Mouse (Mus musculus) liver, embryonic 12.5 days (tissue): ENCODE data around the gene Rab5c. TPM values are rescaled to one million over a fixed set of nuclear protein-coding genes. Genes with fewer than 3 reads are reported as not detected.
A peak's percentile ranks its signal among the peaks of the same experiment; 100 is the strongest.

Source experiments
- ATAC-seq: fragments of 200-750 bp; cut with Nextera tagmentation; 2 replicates; pipeline ENCODE4 v1.8.0; 2017; ENCODE audit warnings: moderate number of reproducible peaks, mild to moderate bottlenecking, moderate library complexity
- H3K27ac ChIP-seq: fragments of 300-500 bp; sonication (generic); 2 replicates; pipeline ENCODE4 v1.5.1; 2016; ENCODE audit warnings: mild to moderate bottlenecking
- H3K27me3 ChIP-seq: fragments of 300-500 bp; sonication (generic); replicated peaks from 2 replicates; pipeline ENCODE4 v1.6.1; 2016; ENCODE audit warnings: mild to moderate bottlenecking, moderate library complexity
- H3K36me3 ChIP-seq: fragments of 300-500 bp; sonication (generic); 2 replicates; pipeline ENCODE4 v1.6.1; 2016; ENCODE audit warnings: mild to moderate bottlenecking, moderate library complexity
- H3K4me1 ChIP-seq: fragments of 300-500 bp; sonication (generic); 2 replicates; pipeline ENCODE4 v1.6.1; 2016
- H3K4me2 ChIP-seq: fragments of 300-500 bp; sonication (generic); 2 replicates; pipeline ENCODE4 v1.6.1; 2016; ENCODE audit warnings: mild to moderate bottlenecking, moderate library complexity
- H3K4me3 ChIP-seq: fragments of 300-500 bp; sonication (generic); 2 replicates; pipeline ENCODE4 v1.5.1; 2016; ENCODE audit warnings: mild to moderate bottlenecking, moderate library complexity
- H3K9ac ChIP-seq: fragments of 300-500 bp; sonication (generic); 2 replicates; pipeline ENCODE4 v1.6.1; 2016; ENCODE audit warnings: mild to moderate bottlenecking, moderate library complexity
- H3K9me3 ChIP-seq: fragments of 300-500 bp; sonication (generic); replicated peaks from 2 replicates; pipeline ENCODE4 v1.6.1; 2016; ENCODE audit warnings: mild to moderate bottlenecking, moderate library complexity
- WGBS: fragments of 180-500 bp; shearing (Covaris S2); methylation state at CpG from one replicate; pipeline ENCODE4 v1.1.7; 2016; ENCODE audit not compliant: insufficient replicate concordance; 5-methylcytosine and 5-hydroxymethylcytosine counted together
- polyA plus RNA-seq: library from polyadenylated mRNA; unstranded; fragments of >200 nt; fragmentation: Nextera tagmentation; extraction: Ambion mirVana; gene quantifications from 2 replicates; pipeline ENCODE4 v1.2.1, GENCODE M21; 2016

The Rab5c gene
- polyA plus RNA-seq, 1 experiment from 2014 or later = 18.1 TPM

- Histone ChIP-seq H3K4me3 (no peak overlapping the region), H3K27ac (0 out of 2 replicates have a peak overlapping the region, but pooled peaks have one; percentile 8), H3K9me3 (no peaks in the 10 kb centered on the region), H3K27me3 (no peaks in the 10 kb centered on the region), H3K36me3 (peaks cover 63% of the 10 kb centered on the region), H3K9ac (no peak overlapping the region), H3K4me2 (no peak overlapping the region), H3K4me1 (peaks cover 84% of the 10 kb centered on the region)
- WGBS = 72% methylated on average over 6 of the region's 6 CpGs
- no peak for ATAC-seq
Observed at GRCm38 (mm10) chr11:100730477-100731205, 7.4 kb downstream of the Rab5c start.

- Histone ChIP-seq H3K36me3 (peaks cover 64% of the 10 kb centered on the region), H3K4me2 (no peak overlapping the region), H3K4me3 (no peak overlapping the region), H3K9me3 (no peaks in the 10 kb centered on the region), H3K27me3 (no peaks in the 10 kb centered on the region), H3K4me1 (peaks cover 84% of the 10 kb centered on the region), H3K9ac (no peak overlapping the region), H3K27ac (no peak overlapping the region)
- WGBS = 43% methylated on average over 4 of the region's 4 CpGs
- no peak for ATAC-seq
Observed at GRCm38 (mm10) chr11:100729976-100730375, 8.0 kb downstream of the Rab5c start.

- WGBS = 87% methylated on average over 6 of the region's 6 CpGs
- Histone ChIP-seq H3K27ac (no peak overlapping the region), H3K9ac (no peak overlapping the region), H3K9me3 (no peaks in the 10 kb centered on the region), H3K4me1 (peaks cover 83% of the 10 kb centered on the region), H3K27me3 (no peaks in the 10 kb centered on the region), H3K4me2 (no peak overlapping the region), H3K4me3 (no peak overlapping the region), H3K36me3 (peaks cover 66% of the 10 kb centered on the region)
- ATAC-seq = no peak
Observed at GRCm38 (mm10) chr11:100728601-100729000, 9.4 kb downstream of the Rab5c start.

GRCm38 (mm10) chr11:100727201-100727600, 10.8 kb downstream of the Rab5c start:
- H3K4me3 ChIP-seq = no peak overlapping the region
- no peak overlapping the region for H3K4me2 ChIP-seq
- no peaks in the 10 kb centered on the region for H3K9me3 ChIP-seq
- no peaks in the 10 kb centered on the region for H3K27me3 ChIP-seq
- no peak overlapping the region for H3K27ac ChIP-seq
- no peak overlapping the region for H3K9ac ChIP-seq
- WGBS = 95% methylated on average over 3 of the region's 3 CpGs
- ATAC-seq = no peak
- peaks cover 83% of the 10 kb centered on the region for H3K4me1 ChIP-seq
- H3K36me3 ChIP-seq = peaks cover 58% of the 10 kb centered on the region

- peaks cover 83% of the 10 kb centered on the region for H3K4me1 ChIP-seq
- peak; percentile 52; the same call in 1 of the 2 replicates for ATAC-seq
- H3K36me3 ChIP-seq = peaks cover 62% of the 10 kb centered on the region
- no peaks in the 10 kb centered on the region for H3K9me3 ChIP-seq
- H3K27ac ChIP-seq = peak overlapping the region; percentile 78
- no peak overlapping the region; the same call in 1 of the 2 replicates for H3K9ac ChIP-seq
- H3K4me2 ChIP-seq = peak overlapping the region; percentile 22; the same call in 1 of the 2 replicates
- no peak overlapping the region for H3K4me3 ChIP-seq
- H3K27me3 ChIP-seq = no peaks in the 10 kb centered on the region
- WGBS = 21% methylated on average over 5 of the region's 5 CpGs
Observed at GRCm38 (mm10) chr11:100724919-100725512, 13.0 kb downstream of the Rab5c start.

- peak overlapping the region; percentile 42 for H3K4me2 ChIP-seq
- peaks cover 63% of the 10 kb centered on the region for H3K36me3 ChIP-seq
- no peak overlapping the region for H3K4me3 ChIP-seq
- 33% methylated on average over 2 of the region's 2 CpGs for whole genome bisulfite sequencing
- H3K27ac ChIP-seq = peak overlapping the region; percentile 74
- ATAC-seq = peak; percentile 22; the same call in 1 of the 2 replicates
- H3K9ac ChIP-seq = peak overlapping the region; percentile 24; the same call in 1 of the 2 replicates
- no peaks in the 10 kb centered on the region for H3K27me3 ChIP-seq
- peaks cover 74% of the 10 kb centered on the region for H3K4me1 ChIP-seq
- H3K9me3 ChIP-seq = no peaks in the 10 kb centered on the region
Observed at GRCm38 (mm10) chr11:100722493-100723028, 15.5 kb downstream of the Rab5c start.

- H3K4me1 ChIP-seq = peaks cover 68% of the 10 kb centered on the region
- peak overlapping the region; percentile 25 for H3K9ac ChIP-seq
- peak; percentile 75 for ATAC-seq
- no peaks in the 10 kb centered on the region for H3K27me3 ChIP-seq
- peaks cover 65% of the 10 kb centered on the region for H3K36me3 ChIP-seq
- peak overlapping the region; percentile 74 for H3K27ac ChIP-seq
- no peaks in the 10 kb centered on the region for H3K9me3 ChIP-seq
- no peak overlapping the region for H3K4me3 ChIP-seq
- H3K4me2 ChIP-seq = peak overlapping the region; percentile 42
- 23% methylated on average over 8 of the region's 8 CpGs for WGBS
Observed at GRCm38 (mm10) chr11:100721776-100722492, 16.1 kb downstream of the Rab5c start.

- no peak for ATAC-seq
- H3K4me2 ChIP-seq = 0 out of 2 replicates have a peak overlapping the region, but pooled peaks have one; percentile 42
- no peaks in the 10 kb centered on the region for H3K9me3 ChIP-seq
- H3K27me3 ChIP-seq = no peaks in the 10 kb centered on the region
- peak overlapping the region; percentile 74 for H3K27ac ChIP-seq
- 29% methylated on average over 4 of the region's 4 CpGs for WGBS
- peak overlapping the region; percentile 30; the same call in 1 of the 2 replicates for H3K9ac ChIP-seq
- peaks cover 67% of the 10 kb centered on the region for H3K4me1 ChIP-seq
- H3K36me3 ChIP-seq = peaks cover 71% of the 10 kb centered on the region
- H3K4me3 ChIP-seq = no peak overlapping the region
Observed at GRCm38 (mm10) chr11:100721254-100721653, 16.8 kb downstream of the Rab5c start.

- Histone ChIP-seq H3K9me3 (no peaks in the 10 kb centered on the region), H3K4me2 (0 out of 2 replicates have a peak overlapping the region, but pooled peaks have one; percentile 42), H3K4me3 (no peak overlapping the region), H3K4me1 (peaks cover 58% of the 10 kb centered on the region), H3K36me3 (peaks cover 79% of the 10 kb centered on the region), H3K27ac (peak overlapping the region; percentile 74), H3K27me3 (no peaks in the 10 kb centered on the region), H3K9ac (no peak overlapping the region)
- no peak for ATAC-seq
- 37% methylated on average over 5 of the region's 5 CpGs for WGBS
Observed at GRCm38 (mm10) chr11:100720345-100720744, 17.7 kb downstream of the Rab5c start.

- peaks cover 79% of the 10 kb centered on the region for H3K36me3 ChIP-seq
- WGBS = 79% methylated on average over 11 of the region's 11 CpGs
- no peak for ATAC-seq
Observed at GRCm38 (mm10) chr11:100719893-100720292, 18.1 kb downstream of the Rab5c start.

GRCm38 (mm10) chr11:100719312-100719711, 18.7 kb downstream of the Rab5c start:
- WGBS = 77% methylated on average over 3 of the region's 3 CpGs
- H3K9ac ChIP-seq = no peak overlapping the region
- no peak for ATAC-seq
- H3K4me3 ChIP-seq = no peak overlapping the region
- peaks cover 77% of the 10 kb centered on the region for H3K36me3 ChIP-seq
- H3K9me3 ChIP-seq = no peaks in the 10 kb centered on the region
- H3K27ac ChIP-seq = no peak overlapping the region
- H3K4me2 ChIP-seq = no peak overlapping the region
- H3K4me1 ChIP-seq = peaks cover 56% of the 10 kb centered on the region
- H3K27me3 ChIP-seq = no peaks in the 10 kb centered on the region

More at GRCm38 (mm10) chr11:100719893-100720292, 18.1 kb downstream of the Rab5c start:
- Histone ChIP-seq H3K4me2 (no peak overlapping the region), H3K9me3 (no peaks in the 10 kb centered on the region), H3K4me1 (peaks cover 56% of the 10 kb centered on the region), H3K27ac (peak overlapping the region; percentile 16; the same call in 1 of the 2 replicates), H3K9ac (no peak overlapping the region), H3K4me3 (no peak overlapping the region), H3K27me3 (no peaks in the 10 kb centered on the region)
